Mouse (Mus musculus) testis, postnatal 14 days (tissue): Measurements from ENCODE around the gene Ncor2.

Experiments used
- DNase-seq: peaks from one replicate; pipeline ENCODE4 v3.0.0; 2021; ENCODE audit warnings: low spot score

Ncor2 gene

DNA sequence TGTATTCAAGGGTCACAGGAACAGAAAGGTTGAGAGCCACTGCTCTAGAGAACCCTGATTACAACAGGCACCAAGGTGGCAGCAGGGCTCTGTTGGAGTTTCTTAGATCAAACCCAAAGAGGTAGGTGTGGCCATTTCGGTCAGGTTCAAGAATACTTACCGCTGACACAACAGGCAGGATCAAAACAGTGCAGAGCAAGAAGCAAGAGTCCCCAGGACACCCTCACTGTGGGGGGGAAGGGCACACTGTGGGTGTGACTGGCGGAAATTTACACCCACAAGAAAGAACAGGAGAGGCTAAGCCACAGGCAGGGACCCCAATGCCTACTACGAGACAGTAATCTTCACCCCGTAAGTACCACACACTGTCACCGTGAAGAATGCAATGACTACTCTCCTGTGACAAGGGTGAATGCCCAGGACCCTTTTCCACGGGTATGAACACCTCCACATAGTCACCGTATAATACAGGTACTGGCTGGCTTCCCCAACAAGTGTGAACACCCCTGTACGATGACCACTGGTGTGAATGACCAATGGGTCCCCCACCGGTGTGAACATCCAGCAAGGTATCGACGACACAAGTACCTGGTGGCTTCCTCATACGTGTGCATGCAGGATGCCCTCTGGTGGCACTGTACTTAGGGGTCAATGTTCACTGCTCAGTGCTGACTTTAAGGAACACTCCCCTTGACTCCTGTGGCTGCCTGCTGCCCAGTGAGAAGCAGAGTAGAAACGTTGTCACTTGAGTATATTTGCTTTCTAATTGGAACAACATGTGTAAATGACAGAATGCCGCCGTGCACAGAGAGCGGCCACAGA is 162.4 kb downstream of the Ncor2 start:
- DNase-seq: no peak

DNA sequence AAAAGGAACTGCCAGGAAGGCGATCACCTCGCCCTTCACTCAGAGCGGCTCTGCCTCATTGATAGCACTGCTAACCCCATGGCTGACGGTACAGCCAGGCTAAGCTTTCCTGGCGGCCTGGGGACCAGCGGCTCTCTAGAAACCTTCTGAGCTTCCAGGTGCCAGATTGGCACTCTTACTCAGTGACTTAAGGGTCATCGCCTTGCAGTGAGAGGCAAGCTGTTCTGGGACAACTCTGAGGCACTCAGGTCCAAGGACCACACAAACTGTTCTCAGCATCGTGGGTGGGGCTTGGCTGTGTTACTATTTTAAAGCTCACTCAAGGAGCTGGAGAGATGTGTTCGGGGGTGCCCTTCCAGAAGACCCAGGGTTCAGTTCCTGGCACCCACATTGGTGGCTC is 163.4 kb downstream of the Ncor2 start:
- DNase-seq: no peak

DNA sequence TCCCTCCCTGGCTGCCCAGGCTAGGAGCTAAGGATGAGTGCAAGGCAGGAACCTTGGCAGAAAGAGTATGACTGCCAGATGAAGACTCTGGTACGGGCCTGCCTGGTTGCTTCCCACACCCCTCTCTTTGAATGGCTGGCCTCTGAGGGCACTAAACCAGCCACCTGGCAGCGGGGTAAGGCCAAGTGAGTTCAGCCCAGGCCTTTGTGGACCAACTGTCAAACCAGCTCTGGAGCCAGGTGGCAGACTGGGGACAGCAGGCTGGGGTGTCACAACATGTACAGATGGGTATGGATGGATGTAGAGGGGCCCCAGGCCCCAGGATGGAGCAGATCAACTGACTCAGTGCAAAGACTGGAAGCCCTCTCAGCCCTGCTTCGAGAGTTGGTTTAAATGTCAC is 164.0 kb downstream of the Ncor2 start:
- DNase-seq: no peak

DNA sequence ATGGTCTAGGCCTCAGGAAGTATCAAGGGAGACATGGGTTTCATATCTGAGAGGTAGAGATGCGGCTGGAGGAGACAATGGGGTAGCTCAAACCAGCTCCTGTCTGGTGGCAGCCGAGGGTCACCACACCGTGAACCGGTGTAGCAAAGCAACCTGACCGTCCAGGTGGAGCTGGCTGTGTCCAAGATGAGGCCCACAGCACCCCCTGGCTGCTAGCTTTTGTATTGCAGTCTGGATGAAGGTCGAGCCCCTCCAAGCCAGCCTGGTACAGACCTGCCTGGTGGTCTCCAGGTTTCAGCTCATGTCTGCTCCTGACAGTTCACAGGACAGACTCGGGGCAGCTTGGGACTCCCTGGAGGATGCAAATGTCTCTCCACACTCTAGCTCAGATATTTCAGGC is 164.5 kb downstream of the Ncor2 start:
- DNase-seq: peak; percentile 38

DNA sequence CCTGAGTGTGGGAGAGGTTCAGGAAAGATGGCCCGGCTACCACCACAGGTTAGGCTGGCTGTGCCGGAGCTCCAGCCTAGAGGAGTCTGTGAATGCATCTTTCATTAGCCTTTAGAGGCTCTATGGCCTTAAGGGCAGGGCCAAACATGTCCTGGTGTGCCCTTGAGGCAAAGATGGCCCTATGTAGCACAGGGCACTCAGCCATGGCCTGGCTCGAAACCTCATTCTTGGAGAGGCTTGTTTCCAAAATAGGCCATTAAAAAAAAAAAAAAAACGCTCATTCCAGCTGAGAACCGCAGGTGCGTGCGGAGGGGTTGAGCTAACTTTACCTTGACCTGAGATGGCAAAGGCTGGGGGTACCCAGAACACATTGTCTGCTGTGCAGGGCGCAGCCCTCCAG is 167.4 kb downstream of the Ncor2 start:
- DNase-seq: no peak

DNA sequence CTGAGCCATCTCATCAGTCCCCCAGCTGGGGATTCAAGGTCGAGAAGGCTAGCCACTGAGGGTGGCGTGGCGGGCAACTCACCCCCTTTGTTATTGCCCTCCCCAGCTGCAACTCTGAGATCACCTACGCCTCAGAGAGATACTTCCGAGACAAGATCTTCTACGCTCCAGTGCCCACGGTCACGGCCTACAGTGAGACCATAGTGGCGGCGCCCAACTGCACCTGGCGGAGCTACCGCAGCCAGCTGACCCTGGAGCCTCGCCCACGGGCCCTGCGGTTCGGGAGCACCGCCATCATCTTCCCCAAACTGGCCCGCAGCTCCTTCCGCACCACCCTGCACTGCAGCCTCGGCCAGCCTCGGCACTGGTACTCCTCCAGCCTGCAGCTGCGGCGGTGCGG is 167.9 kb downstream of the Ncor2 start:
- no peak for DNase-seq

DNA sequence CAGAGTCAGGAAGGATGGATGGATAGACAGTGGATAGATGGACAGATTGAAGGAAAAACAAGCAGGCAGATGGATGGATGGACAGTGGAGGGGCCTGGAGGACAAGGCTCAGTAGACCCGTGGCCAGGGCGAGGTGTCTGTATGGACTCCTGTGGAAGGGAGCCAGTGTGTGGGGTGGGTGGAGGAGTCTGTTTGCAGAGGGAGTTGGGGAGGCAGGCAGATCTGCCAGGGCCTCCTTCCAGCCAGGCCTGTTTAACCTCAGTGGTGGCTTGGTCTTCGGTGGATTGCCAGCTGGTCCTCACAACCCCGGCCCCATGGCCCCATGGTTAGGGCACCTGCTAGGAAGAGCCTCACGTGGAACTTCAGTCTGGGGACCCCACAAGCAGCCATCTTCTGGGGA is 172.1 kb downstream of the Ncor2 start:
- DNase-seq: no peak

DNA sequence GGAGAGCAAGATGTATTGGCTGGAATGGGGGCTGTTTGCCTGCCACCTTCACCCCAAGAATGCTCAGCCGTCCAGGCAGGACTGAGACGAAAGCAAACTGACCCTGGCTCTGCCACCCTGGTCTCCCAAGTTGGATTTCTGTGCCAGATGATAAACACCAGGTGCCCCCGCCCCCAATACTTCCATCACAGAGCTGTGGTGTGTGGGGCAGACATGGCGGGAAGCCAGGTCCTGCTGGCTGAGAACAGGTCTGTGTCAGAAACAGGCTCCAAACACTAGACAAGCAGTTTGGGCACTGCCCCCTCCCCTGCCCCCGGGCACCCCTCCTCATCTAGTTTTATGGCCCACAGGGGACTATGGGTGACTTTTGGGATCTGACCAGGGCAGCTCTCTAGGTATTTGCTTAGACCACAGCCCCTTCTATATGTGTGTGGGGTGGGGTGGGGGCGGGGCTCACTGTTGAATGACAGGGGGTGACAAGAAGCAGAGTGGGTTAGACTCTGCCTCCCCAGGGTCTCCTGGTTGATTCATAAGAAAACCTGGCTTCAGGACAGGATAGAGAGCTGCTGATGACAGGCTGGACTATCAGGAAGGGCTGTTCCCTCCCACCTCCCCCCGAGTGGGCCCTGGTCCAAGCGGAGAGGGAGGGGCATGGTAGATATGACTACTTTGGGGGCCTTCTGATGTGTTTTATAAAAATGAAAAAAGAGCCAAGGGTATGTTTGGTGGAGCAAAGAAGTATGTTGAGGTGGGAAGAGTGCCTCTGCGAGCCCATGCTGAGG is 173.0 kb downstream of the Ncor2 start:
- DNase-seq: no peak

DNA sequence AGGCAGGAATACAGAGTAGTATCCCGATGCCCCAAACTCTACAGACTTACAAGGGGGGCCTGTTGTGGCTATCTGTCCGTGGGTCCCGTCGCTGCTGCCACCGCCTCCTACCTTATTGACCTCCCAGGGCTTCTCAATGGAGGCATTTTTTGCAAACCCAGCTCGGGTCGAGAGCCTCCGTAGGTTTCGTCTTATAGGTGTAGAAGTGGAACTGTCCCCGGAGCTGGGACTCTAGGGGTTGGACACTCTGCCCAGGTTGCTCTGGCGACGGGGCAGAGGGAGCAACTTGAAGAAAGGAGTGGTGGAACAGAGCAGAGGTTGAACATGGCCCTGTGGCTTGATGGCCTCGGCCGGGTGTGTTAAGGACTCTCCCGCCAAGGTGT is 175.2 kb downstream of the Ncor2 start:
- no peak for DNase-seq

DNA sequence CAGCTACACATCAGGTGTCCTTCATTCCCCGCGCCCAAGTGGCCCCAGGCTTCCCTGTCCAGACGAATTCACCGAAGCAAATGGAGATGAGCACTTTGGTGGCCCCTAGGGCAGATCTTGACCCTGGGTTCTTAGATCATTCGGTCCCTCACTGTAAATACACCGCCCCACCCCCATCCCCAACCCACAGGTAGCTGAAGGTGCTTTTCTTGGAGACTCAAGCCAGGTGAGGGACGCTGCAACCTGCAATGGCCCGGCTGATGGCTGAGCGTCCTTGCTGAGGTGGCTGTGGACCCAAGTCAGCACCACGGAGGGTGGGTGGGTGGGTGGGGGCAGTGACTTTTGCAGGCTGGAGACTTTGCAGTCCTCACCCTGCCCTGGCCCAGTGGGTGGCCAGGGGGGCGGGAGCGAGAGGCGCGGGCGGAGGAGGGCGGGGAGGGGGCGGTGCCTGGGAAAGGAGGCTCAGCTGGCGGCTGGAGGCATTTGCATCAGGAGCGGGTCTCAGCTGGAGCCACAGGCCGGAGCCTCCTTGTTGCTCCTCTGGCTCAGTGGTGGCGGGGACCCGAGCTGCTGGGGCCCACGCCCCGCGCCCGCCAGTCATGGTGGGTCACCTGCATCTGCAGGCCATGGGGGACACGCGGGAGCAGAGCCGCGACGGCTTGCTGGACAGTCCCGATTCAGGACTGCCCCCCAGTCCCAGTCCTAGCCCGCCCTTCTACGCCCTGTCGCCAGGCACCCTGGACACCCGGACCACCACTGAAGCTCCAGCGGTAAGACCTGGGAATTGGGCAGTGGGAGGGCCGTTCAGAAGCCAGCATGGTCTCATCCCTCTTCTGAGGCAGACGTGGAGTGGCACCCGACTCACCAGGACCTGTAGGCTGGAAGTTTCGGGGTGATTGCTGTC is 175.8 kb downstream of the Ncor2 start, which contains the start of gene Rflna:
Gene Rflna (plus strand): TSS at position 253 of the 904 bp plus-strand sequence.
- no peak for DNase-seq

DNA sequence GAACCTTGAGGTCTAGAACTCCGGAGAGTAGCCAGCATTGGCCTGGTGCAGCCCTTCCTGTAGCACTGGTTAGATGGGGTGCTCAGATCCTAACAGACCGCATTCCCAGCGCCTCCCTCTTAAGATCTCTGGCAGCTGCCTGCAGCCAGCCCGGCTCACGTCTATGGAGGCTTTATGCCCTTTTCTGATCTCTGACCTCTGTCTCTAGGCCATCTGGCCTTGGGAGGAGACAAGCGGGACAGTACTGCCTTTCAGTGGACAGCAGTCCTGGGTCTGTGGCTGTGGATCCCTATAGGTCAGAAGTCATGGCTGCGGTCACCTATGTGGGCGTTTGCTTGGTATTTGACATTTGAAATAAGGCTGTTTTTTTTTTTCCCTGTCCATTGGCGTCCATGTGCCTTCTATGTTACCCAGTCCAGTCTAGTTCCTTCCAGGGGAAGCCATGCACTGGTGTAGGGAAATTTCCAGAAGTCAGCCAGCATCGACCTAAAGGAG is 178.2 kb downstream of the Ncor2 start:
- DNase-seq: no peak

DNA sequence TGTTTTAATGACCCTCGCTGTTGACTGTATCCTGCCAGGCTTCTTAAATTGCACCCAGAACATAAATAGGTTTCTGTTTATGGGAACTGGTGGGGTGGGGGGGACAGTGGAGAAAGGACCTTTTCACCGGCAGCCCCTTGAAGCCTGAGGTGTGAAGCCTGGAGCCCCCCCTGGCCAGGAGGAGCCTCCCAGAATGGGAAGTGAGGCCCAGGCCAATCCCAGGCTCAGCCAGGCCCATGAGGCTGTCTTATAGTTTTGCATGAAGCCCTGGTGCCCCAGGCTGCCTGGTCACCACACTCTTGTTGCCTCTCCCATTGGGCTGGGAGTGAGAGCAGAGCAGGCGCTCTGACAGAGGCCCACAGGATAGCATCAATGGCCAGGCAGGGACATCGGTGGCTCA is 181.1 kb downstream of the Ncor2 start:
- no peak for DNase-seq

DNA sequence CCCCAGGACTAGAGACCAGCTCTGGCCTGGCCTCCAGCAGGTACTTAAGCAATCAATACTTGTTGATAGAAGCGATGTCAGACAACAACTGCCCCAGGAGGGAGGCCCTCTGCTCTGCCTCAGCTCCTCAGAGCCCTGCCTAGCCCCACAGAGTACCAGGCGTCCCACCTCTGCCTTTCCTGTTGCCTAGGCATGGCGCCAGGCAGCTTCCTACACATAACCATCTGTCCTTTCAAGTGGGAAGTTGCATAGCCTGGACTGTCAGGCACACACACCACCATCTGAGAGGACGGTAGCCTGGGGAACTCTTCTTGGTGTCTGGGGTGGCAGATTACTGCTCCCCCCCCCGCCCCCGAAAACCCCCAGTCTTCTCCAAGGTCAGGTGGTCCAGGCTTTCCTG is 182.2 kb downstream of the Ncor2 start:
- no peak for DNase-seq

DNA sequence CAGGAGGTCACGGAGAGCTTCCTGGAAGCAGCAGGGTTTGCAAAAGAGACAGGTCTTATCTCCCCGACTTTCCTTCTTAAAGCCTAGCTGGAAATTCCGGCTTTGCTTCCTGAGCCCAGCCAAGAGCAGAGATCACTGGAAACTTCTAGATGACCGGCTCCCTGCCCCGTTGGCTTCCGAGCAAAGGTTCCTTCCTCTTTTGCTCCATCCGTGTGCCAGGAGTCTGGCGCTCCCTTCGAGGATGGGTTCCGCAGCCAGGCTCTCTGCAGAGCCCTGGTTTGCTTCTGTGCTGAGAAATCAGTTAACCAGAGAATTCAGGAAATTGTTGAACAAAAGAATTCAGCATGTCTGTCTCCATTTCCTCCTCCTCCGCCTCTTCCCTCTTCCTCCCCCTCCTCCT is 186.1 kb downstream of the Ncor2 start:
- no peak for DNase-seq

DNA sequence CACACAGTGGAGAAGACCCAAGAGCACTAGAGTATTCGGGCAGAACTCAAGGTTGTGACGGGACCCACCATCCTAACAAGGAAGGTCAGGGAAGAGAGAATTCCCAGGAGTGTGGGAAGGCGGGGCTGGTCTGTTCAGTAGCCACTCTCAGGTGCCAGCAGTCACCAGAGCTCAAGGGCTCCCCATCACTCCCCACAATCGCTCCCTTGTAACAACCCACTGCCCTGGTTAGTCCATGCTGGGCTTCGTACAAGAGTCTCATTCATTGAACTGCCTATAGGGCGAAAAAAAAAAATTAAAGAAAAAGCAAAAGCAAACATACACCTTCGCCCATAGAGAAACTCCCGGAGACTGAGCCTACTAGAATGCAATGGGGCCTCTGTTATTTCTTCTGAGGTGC is 186.7 kb downstream of the Ncor2 start:
- no peak for DNase-seq

DNA sequence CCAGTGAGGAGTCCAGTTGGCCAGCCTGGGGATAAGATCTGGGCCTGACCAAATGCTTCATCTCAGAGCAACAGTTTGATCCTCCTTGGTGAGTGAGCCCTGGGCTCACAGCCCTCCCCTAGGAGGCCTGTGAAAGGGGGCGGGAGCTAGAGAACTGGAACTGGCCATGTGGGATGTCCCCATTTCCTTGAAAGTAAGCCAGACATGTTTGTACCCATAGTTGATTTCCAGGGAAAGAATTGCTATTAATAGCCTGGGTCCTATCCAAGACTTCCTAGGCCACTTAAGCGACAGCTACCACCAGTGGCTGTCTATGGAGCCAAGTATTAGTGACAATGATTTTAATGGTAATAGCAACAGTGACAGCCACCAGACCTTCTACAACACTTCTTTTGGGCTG is 189.3 kb downstream of the Ncor2 start:
- no peak for DNase-seq

DNA sequence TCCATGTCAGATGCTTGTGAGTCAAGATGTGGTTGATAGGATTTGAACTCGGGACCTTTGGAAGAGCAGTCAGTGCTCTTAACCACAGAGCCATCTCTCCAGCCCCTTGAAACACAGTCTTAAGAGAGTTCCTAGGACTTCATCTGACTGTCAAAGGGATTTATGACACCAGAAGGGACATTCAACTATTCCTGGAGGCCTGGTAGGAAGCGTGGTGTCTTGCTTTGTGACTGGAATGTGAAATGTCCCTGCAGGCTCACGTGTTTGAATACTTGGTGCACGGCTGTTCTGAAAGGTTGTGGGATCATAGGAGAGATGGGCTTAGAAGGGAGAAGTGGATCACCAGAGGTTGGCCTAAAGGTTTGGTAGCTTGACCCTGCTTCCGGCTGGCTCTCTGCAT is 192.4 kb downstream of the Ncor2 start:
- DNase-seq: no peak

DNA sequence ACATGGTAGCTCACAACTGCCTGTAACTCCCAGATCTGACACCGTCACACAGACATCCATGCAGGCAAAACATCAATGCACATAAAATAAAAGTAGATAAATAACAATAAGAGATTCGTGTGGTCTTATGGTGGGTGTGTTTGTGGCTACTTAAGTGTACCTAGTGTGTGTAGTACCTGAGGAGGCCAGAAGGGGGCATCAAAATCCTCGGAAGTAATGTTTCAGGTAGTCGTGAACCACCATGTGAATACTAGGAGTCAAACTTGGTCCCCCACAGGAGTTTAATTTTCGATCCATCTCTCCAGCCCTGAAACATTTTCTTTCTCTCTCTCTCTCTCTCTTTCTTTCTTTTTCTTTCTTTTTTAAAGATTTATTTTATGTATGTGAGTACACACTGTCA is 192.8 kb downstream of the Ncor2 start:
- no peak for DNase-seq

DNA sequence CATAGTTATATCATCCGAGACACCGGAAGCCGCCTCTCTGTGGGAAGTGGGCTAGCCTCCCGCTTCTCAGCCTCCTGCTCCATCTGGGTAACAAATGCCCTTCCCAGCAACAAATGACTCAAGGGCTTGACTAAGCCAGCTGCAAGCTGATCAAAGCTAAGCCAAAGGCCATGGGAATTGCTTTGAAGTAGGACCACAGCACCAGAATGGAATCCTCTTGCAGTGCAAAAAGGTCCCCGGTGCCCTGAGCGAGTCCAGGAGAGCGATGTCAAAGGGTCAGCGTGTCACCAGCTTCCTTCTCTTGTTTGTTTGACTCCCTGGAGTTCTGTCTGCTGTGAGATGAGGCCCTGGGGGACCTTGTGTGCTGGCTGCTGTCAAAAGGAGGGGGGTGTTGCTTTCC is 209.2 kb downstream of the Ncor2 start:
- DNase-seq: no peak
